Mouse (Mus musculus): ENCODE results near the gene Lcn8. TPM values are rescaled to one million over a fixed set of nuclear protein-coding genes. Genes with fewer than 3 reads are reported as not detected.

The Lcn8 gene
- polyA plus RNA-seq (2012; rRNA removed): 0.24 TPM in 1 of 2 replicates, not detected in the other

- H3K4me3 ChIP-seq (ENCODE audit: control insufficient read depth, insufficient read depth, low read length): no peak within 1 kb of the TSS
- TF ChIP-seq CTCF (IDR thresholded peaks at IDR 0.05; ENCODE audit: borderline replicate concordance, control insufficient read depth, extremely low read depth, insufficient read depth, low read length, poor library complexity) (no peak), POLR2A (IDR thresholded peaks at IDR 0.05; ENCODE audit: control insufficient read depth, extremely low read depth, insufficient read depth, low read length, poor library complexity) (no peak)
- no peak for DNase-seq
- no peaks in the 10 kb centered on the region for H3K36me3 ChIP-seq (ENCODE audit: control insufficient read depth, insufficient read depth, low read length)
- H3K27ac ChIP-seq (ENCODE audit: control insufficient read depth, insufficient read depth, low read length): no peak within 1 kb of the TSS
- H3K4me1 ChIP-seq (replicated peaks; ENCODE audit: control insufficient read depth, insufficient read depth, low read length): no peaks in the 10 kb centered on the region
- WGBS: 66% methylated on average over 2 of the region's 2 CpGs
- H3K27me3 ChIP-seq (ENCODE audit: control insufficient read depth, insufficient read depth, low read length): no peaks in the 10 kb centered on the region
These were observed at the start of gene Lcn8 for GRCm38 (mm10) chr2:25652902-25653301. TSS of gene Lcn8 (plus strand) at chr2:25653120.

- no peaks in the 10 kb centered on the region for H3K36me3 ChIP-seq (ENCODE audit: control insufficient read depth, insufficient read depth, low read length)
- peak; percentile 87 for DNase-seq
- TF ChIP-seq CTCF (IDR thresholded peaks at IDR 0.05; ENCODE audit: borderline replicate concordance, control insufficient read depth, extremely low read depth, insufficient read depth, low read length, poor library complexity): no peak
- TF ChIP-seq POLR2A (IDR thresholded peaks at IDR 0.05; ENCODE audit: control insufficient read depth, extremely low read depth, insufficient read depth, low read length, poor library complexity): peak; percentile 90; the same call in 1 of the 2 replicates
- H3K27me3 ChIP-seq (ENCODE audit: control insufficient read depth, insufficient read depth, low read length): no peaks in the 10 kb centered on the region
- H3K4me1 ChIP-seq (replicated peaks; ENCODE audit: control insufficient read depth, insufficient read depth, low read length): peaks cover 5% of the 10 kb centered on the region
- under 1% methylated on average over 80 of the region's 80 CpGs for WGBS
- no peak within 1 kb of the TSS for H3K27ac ChIP-seq (ENCODE audit: control insufficient read depth, insufficient read depth, low read length)
- peak within 1 kb of the TSS; percentile 87 for H3K4me3 ChIP-seq (ENCODE audit: control insufficient read depth, insufficient read depth, low read length)
These were observed 44.9 kb upstream of the Lcn8 start, which contains the start of gene Rabl6 for GRCm38 (mm10) chr2:25607761-25608622. TSS of gene Rabl6 (minus strand) at chr2:25608521.

GRCm38 (mm10) chr2:25608671-25609070 is 44.2 kb upstream of the Lcn8 start:
- WGBS: 60% methylated on average over 10 of the region's 10 CpGs
- no peak for DNase-seq
- TF ChIP-seq CTCF (IDR thresholded peaks at IDR 0.05; ENCODE audit: borderline replicate concordance, control insufficient read depth, extremely low read depth, insufficient read depth, low read length, poor library complexity) (no peak), POLR2A (IDR thresholded peaks at IDR 0.05; ENCODE audit: control insufficient read depth, extremely low read depth, insufficient read depth, low read length, poor library complexity) (no peak)
- Histone ChIP-seq H3K27me3 (ENCODE audit: control insufficient read depth, insufficient read depth, low read length) (no peaks in the 10 kb centered on the region), H3K27ac (ENCODE audit: control insufficient read depth, insufficient read depth, low read length) (no peak overlapping the region), H3K4me1 (replicated peaks; ENCODE audit: control insufficient read depth, insufficient read depth, low read length) (peaks cover 5% of the 10 kb centered on the region), H3K36me3 (ENCODE audit: control insufficient read depth, insufficient read depth, low read length) (no peaks in the 10 kb centered on the region), H3K4me3 (ENCODE audit: control insufficient read depth, insufficient read depth, low read length) (peak overlapping the region; percentile 87; the same call in 1 of the 2 replicates)

GRCm38 (mm10) chr2:25616398-25616797 is 36.5 kb upstream of the Lcn8 start:
- Histone ChIP-seq H3K36me3 (ENCODE audit: control insufficient read depth, insufficient read depth, low read length) (no peaks in the 10 kb centered on the region), H3K27ac (ENCODE audit: control insufficient read depth, insufficient read depth, low read length) (no peak overlapping the region), H3K4me3 (ENCODE audit: control insufficient read depth, insufficient read depth, low read length) (no peak overlapping the region), H3K27me3 (ENCODE audit: control insufficient read depth, insufficient read depth, low read length) (no peaks in the 10 kb centered on the region; the same call in 1 of the 2 replicates), H3K4me1 (replicated peaks; ENCODE audit: control insufficient read depth, insufficient read depth, low read length) (peaks cover 13% of the 10 kb centered on the region)
- TF ChIP-seq CTCF (IDR thresholded peaks at IDR 0.05; ENCODE audit: borderline replicate concordance, control insufficient read depth, extremely low read depth, insufficient read depth, low read length, poor library complexity): no peak
- no peak for TF ChIP-seq POLR2A (IDR thresholded peaks at IDR 0.05; ENCODE audit: control insufficient read depth, extremely low read depth, insufficient read depth, low read length, poor library complexity)
- DNase-seq: no peak
- 30% methylated on average over 22 of the region's 22 CpGs for WGBS

GRCm38 (mm10) chr2:25617578-25617977 is 35.3 kb upstream of the Lcn8 start, which contains the start of gene Ccdc183:
TSS of gene Ccdc183 (minus strand) at chr2:25617678.
- Histone ChIP-seq H3K4me3 (ENCODE audit: control insufficient read depth, insufficient read depth, low read length) (no peak within 1 kb of the TSS), H3K27me3 (ENCODE audit: control insufficient read depth, insufficient read depth, low read length) (no peaks in the 10 kb centered on the region; the same call in 1 of the 2 replicates), H3K36me3 (ENCODE audit: control insufficient read depth, insufficient read depth, low read length) (no peaks in the 10 kb centered on the region), H3K27ac (ENCODE audit: control insufficient read depth, insufficient read depth, low read length) (no peak within 1 kb of the TSS), H3K4me1 (replicated peaks; ENCODE audit: control insufficient read depth, insufficient read depth, low read length) (peaks cover 17% of the 10 kb centered on the region)
- TF ChIP-seq CTCF (IDR thresholded peaks at IDR 0.05; ENCODE audit: borderline replicate concordance, control insufficient read depth, extremely low read depth, insufficient read depth, low read length, poor library complexity): no peak
- TF ChIP-seq POLR2A (IDR thresholded peaks at IDR 0.05; ENCODE audit: control insufficient read depth, extremely low read depth, insufficient read depth, low read length, poor library complexity): no peak
- WGBS: 98% methylated on average over 3 of the region's 3 CpGs
- DNase-seq: no peak

- 4% methylated on average over 6 of the region's 6 CpGs for WGBS
- Histone ChIP-seq H3K4me3 (ENCODE audit: control insufficient read depth, insufficient read depth, low read length) (no peak overlapping the region), H3K27ac (ENCODE audit: control insufficient read depth, insufficient read depth, low read length) (no peak overlapping the region), H3K4me1 (replicated peaks; ENCODE audit: control insufficient read depth, insufficient read depth, low read length) (peaks cover 17% of the 10 kb centered on the region), H3K36me3 (ENCODE audit: control insufficient read depth, insufficient read depth, low read length) (no peaks in the 10 kb centered on the region), H3K27me3 (ENCODE audit: control insufficient read depth, insufficient read depth, low read length) (no peaks in the 10 kb centered on the region; the same call in 1 of the 2 replicates)
- no peak for TF ChIP-seq POLR2A (IDR thresholded peaks at IDR 0.05; ENCODE audit: control insufficient read depth, extremely low read depth, insufficient read depth, low read length, poor library complexity)
- TF ChIP-seq CTCF (IDR thresholded peaks at IDR 0.05; ENCODE audit: borderline replicate concordance, control insufficient read depth, extremely low read depth, insufficient read depth, low read length, poor library complexity): no peak
- DNase-seq: no peak
These were observed 32.5 kb upstream of the Lcn8 start for GRCm38 (mm10) chr2:25620386-25620785.

Measured in thymus, adult 2 months (tissue).